Mouse (Mus musculus) G1E (cell line): ENCODE data around the gene Adtrp.

ENCODE experiments used
- CTCF ChIP-seq: IDR thresholded peaks from 2 replicates; pipeline ENCODE4 v1.5.1; 2012; ENCODE audit warnings: low read depth, low read length, inconsistent platforms, mixed read lengths
- GATA1 ChIP-seq: IDR thresholded peaks from 2 replicates; pipeline ENCODE4 v1.6.1; 2012; ENCODE audit warnings: borderline replicate concordance, low read length, inconsistent platforms, mixed read lengths
- POLR2AphosphoS5 ChIP-seq: IDR thresholded peaks from 2 replicates; pipeline ENCODE4 v1.6.1; 2012; ENCODE audit warnings: low read depth, low read length, inconsistent platforms; ENCODE audit not compliant: insufficient replicate concordance
- TAL1 ChIP-seq: conservative IDR thresholded peaks from 2 replicates; pipeline ENCODE4 v1.6.1; 2012; ENCODE audit warnings: low read depth, low read length, inconsistent platforms, mixed read lengths

GRCm38 (mm10) chr13:41850727-41851378 lies 3.4 kb upstream of the Adtrp start:
- no peak for TF ChIP-seq CTCF
- no peak for TF ChIP-seq POLR2AphosphoS5
- TF ChIP-seq GATA1, result no peak
- TF ChIP-seq TAL1, result no peak
